Mouse (Mus musculus) olfactory bulb, adult 2 months (tissue): ENCODE results near the gene Scd2. TPM values are rescaled to one million over a fixed set of nuclear protein-coding genes. Genes with fewer than 3 reads are reported as not detected.

Source experiments
- H3K27ac ChIP-seq: fragments of 200-500 bp; 2 replicates; pipeline ENCODE4 v1.5.1; 2012; ENCODE audit warnings: low read depth, low read length; ENCODE audit not compliant: insufficient read depth
- H3K4me1 ChIP-seq: fragments of 200-500 bp; 2 replicates; pipeline ENCODE4 v1.6.1; 2012; ENCODE audit warnings: low read length; ENCODE audit not compliant: control insufficient read depth, insufficient read depth
- H3K4me3 ChIP-seq: fragments of 200-500 bp; 2 replicates; pipeline ENCODE4 v1.5.1; 2012; ENCODE audit warnings: mild to moderate bottlenecking, low read depth, low read length, moderate library complexity; ENCODE audit not compliant: insufficient read depth
- CTCF ChIP-seq: fragments of 200-500 bp; IDR thresholded peaks from 2 replicates; pipeline ENCODE4 v1.5.1; 2012; ENCODE audit warnings: low read depth, mild to moderate bottlenecking, low read length, moderate library complexity; ENCODE audit not compliant: insufficient read depth
- POLR2A ChIP-seq: fragments of 200-500 bp; IDR thresholded peaks from 2 replicates; pipeline ENCODE4 v1.6.1; 2012; ENCODE audit warnings: mild to moderate bottlenecking, low read depth, low read length, moderate library complexity; ENCODE audit not compliant: insufficient read depth
- WGBS: fragments of 180-500 bp; shearing (Covaris S2); methylation state at CpG from one replicate; pipeline ENCODE4 v1.1.7; 2018; 5-methylcytosine and 5-hydroxymethylcytosine counted together
- polyA plus RNA-seq: library from polyadenylated mRNA; stranded (reverse); fragments of >200 nt; gene quantifications from 2 replicates; pipeline ENCODE4 v1.2.4, GENCODE M21; 2012; ENCODE audit warnings: low replicate concordance; ENCODE audit not compliant: missing spikeins, insufficient read depth, insufficient read length

Scd2 gene
- polyA plus RNA-seq, 1 experiment = 299 TPM

- WGBS = under 1% methylated on average over 31 of the region's 31 CpGs
- Histone ChIP-seq H3K4me1 (peaks cover 18% of the 10 kb centered on the region), H3K27ac (peak overlapping the region; percentile 99), H3K4me3 (peak overlapping the region; percentile 93)
- TF ChIP-seq CTCF (no peak), POLR2A (peak; percentile 94)
Observed at GRCm38 (mm10) chr19:44293769-44294551, 486 bp downstream of the Scd2 start.

- peak overlapping the region; percentile 93 for H3K4me3 ChIP-seq
- peak overlapping the region; percentile 99 for H3K27ac ChIP-seq
- WGBS = under 1% methylated on average over 14 of the region's 14 CpGs
- TF ChIP-seq CTCF (peak; percentile 95), POLR2A (no peak; the same call in 1 of the 2 replicates)
- peaks cover 20% of the 10 kb centered on the region for H3K4me1 ChIP-seq
Observed at GRCm38 (mm10) chr19:44294588-44295041, 1.1 kb downstream of the Scd2 start.

- Histone ChIP-seq H3K4me3 (peak overlapping the region; percentile 93), H3K4me1 (peaks cover 24% of the 10 kb centered on the region), H3K27ac (peak overlapping the region; percentile 1; the same call in 1 of the 2 replicates)
- TF ChIP-seq POLR2A = no peak
- no peak for TF ChIP-seq CTCF
- 0% methylated on average over 3 of the region's 3 CpGs for WGBS
Observed at GRCm38 (mm10) chr19:44295251-44295650, 1.8 kb downstream of the Scd2 start.

- H3K27ac ChIP-seq = 0 out of 2 replicates have a peak overlapping the region, but pooled peaks have one; percentile 1
- under 1% methylated on average over 4 of the region's 4 CpGs for WGBS
- peak overlapping the region; percentile 93 for H3K4me3 ChIP-seq
- peak; percentile 96 for TF ChIP-seq CTCF
- TF ChIP-seq POLR2A = no peak
- H3K4me1 ChIP-seq = peaks cover 29% of the 10 kb centered on the region
Observed at GRCm38 (mm10) chr19:44295741-44296140, 2.3 kb downstream of the Scd2 start.

- peaks cover 32% of the 10 kb centered on the region for H3K4me1 ChIP-seq
- 8% methylated on average over 7 of the region's 7 CpGs for WGBS
- H3K27ac ChIP-seq = no peak overlapping the region; the same call in 1 of the 2 replicates
Observed at GRCm38 (mm10) chr19:44296186-44296585, 2.7 kb downstream of the Scd2 start.

GRCm38 (mm10) chr19:44297068-44297760 lies 3.7 kb downstream of the Scd2 start:
- peaks cover 34% of the 10 kb centered on the region for H3K4me1 ChIP-seq
- WGBS = 16% methylated on average over 8 of the region's 8 CpGs
- TF ChIP-seq POLR2A (no peak), CTCF (no peak)
- peak overlapping the region; percentile 93 for H3K4me3 ChIP-seq
- peak overlapping the region; percentile 56 for H3K27ac ChIP-seq

More at GRCm38 (mm10) chr19:44296186-44296585, 2.7 kb downstream of the Scd2 start:
- TF ChIP-seq CTCF (no peak), POLR2A (no peak)
- H3K4me3 ChIP-seq = peak overlapping the region; percentile 93

GRCm38 (mm10) chr19:44297862-44298261 lies 4.4 kb downstream of the Scd2 start:
- peaks cover 35% of the 10 kb centered on the region for H3K4me1 ChIP-seq
- WGBS = 11% methylated on average over 9 of the region's 9 CpGs

GRCm38 (mm10) chr19:44299078-44299477 lies 5.6 kb downstream of the Scd2 start:
- TF ChIP-seq POLR2A (no peak), CTCF (no peak)
- H3K4me1 ChIP-seq = peaks cover 35% of the 10 kb centered on the region
- 25% methylated on average over 9 of the region's 9 CpGs for WGBS
- H3K4me3 ChIP-seq = peak overlapping the region; percentile 47
- H3K27ac ChIP-seq = no peak overlapping the region

More at GRCm38 (mm10) chr19:44297862-44298261, 4.4 kb downstream of the Scd2 start:
- Histone ChIP-seq H3K4me3 (peak overlapping the region; percentile 47), H3K27ac (peak overlapping the region; percentile 7; the same call in 1 of the 2 replicates)
- TF ChIP-seq CTCF (no peak), POLR2A (no peak)

GRCm38 (mm10) chr19:44299902-44300301 lies 6.4 kb downstream of the Scd2 start:
- no peak for TF ChIP-seq CTCF
- no peak for TF ChIP-seq POLR2A
- Histone ChIP-seq H3K4me3 (peak overlapping the region; percentile 22), H3K4me1 (peaks cover 40% of the 10 kb centered on the region), H3K27ac (peak overlapping the region; percentile 55)
- WGBS = 18% methylated on average over 6 of the region's 6 CpGs
